Mouse (Mus musculus) frontal cortex, postnatal 25 days (tissue): ENCODE results near the gene Nr4a1.
A peak's percentile ranks its signal among the peaks of the same experiment; 100 is the strongest.

ENCODE experiments used
- DNase-seq, 2 experiments: peaks; one replicate each; pipeline ENCODE4 v3.0.0; 2022; ENCODE audit warnings: low spot score in 2 of 2

Nr4a1 gene

GRCm38 (mm10) chr15:101312006-101312405 is 57.9 kb downstream of the Nr4a1 start:
- no peak for DNase-seq

DNA sequence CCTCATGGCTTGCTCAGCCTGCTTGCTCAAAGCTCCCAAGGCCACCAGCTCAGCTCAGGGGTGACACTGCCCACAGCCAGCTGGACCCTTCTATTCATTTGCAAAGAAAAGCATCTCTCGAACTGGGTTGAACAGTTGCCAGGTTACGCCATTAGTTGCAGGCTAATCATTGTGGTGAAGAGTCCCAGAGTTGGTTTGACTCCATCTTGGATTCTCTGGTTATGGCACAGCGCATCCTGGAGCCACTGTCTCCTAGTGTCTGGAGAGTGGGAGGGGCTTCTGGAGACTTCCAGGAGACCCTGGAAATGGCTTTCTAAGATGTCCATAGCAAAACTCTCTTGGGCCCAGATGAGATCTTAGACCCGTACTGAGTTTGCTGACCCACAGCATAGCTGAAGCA is 61.3 kb downstream of the Nr4a1 start:
- DNase-seq: no peak

DNA sequence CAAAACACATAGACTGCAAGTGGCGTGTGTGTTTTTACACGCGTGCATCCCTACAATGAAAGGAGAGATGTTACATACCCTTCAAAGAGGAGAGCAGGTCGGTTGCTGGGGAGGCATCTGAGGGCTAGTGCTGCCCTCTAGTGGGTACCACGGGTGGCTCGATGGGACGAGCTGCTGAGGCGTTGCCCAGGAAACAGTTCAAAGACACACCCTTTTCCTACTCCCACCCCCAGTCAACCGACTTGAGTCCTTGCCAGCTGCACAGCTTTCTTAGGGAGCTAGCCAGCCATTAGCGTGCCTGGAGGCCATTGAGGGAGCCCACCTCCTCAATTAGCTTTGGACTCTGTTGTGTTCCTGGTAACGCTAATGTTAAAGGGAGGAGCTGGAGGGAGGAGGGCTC is 61.8 kb downstream of the Nr4a1 start:
- peak; percentile 89 to 90 for DNase-seq

GRCm38 (mm10) chr15:101316279-101316912 is 62.3 kb downstream of the Nr4a1 start:
- no peak for DNase-seq

GRCm38 (mm10) chr15:101316913-101317813 is 63.1 kb downstream of the Nr4a1 start:
- DNase-seq: no peak

DNA sequence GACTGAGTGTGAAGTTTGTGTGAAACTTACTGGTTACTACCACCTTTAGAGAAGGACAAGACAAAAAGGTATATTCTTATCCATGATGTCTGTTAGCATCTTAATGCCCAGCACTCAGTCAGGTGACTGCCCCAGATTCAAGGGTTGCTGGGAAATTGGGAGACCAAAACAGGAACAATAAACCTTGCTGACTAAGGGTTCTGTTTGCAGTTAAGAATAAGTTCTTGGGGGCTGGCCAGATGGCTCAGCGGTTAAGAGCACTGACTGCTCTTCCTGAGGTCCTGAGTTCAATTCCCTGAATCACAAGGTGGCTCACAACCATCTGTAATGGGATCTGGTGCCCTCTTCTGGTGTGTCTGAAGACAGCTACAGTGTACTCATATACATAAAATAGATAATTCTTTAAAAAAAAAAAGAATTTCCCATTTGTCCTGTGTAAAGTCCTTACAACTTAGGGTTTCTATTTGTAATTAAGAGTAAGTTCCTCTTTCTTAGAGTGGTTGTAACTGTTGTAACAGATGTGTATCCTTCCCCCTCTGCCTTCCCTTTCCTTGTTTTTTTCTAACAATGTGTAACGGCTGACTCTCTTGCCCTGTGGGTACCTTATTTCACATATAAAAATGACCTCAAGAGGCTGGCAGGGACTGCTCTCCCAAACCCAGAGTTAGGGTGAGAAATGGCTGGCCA is 63.9 kb downstream of the Nr4a1 start:
- no peak for DNase-seq

DNA sequence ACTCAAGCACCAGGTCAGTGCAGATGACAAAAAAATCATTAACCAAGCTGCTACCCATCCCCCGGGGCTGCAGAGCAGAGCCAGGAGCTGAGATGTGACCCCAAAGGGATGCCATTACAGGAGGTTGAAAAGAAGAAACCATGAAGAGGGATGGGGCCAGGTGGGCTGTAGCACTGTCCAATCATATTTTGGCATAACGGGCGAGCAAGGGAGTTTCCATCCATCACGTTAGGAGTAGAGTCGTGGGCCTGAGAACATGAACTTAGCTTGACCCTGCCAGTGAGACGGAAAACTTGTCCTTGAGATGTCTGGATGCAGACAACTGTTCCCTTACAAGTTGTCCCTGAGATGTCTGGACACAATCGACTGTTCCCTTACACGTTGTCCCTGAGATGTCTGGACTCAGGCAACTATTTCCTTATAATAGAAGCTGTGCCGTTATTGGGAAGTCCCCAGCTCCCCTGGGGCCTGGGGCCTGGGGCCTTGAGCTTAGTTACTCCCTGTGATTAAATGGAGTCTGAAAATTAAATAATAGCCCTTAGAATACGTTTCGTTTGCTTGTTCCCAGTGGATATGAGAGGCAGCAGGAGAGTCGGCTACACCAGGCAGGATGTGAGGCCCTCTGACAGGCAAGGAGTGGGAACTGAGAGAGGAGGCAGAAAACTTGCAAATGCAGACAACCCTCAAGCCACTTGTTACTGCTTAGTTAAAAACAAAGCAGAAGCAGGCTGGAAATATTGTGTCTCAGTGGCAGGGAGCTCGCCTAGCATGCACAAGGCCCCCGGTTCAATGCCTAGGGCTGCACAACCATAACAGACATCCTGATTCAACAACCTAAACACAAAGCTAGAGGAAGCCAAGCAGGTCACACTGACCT is 65.1 kb downstream of the Nr4a1 start:
- no peak for DNase-seq

- DNase-seq: no peak
Measured at GRCm38 (mm10) chr15:101320010-101320617, 66.0 kb downstream of the Nr4a1 start.

DNA sequence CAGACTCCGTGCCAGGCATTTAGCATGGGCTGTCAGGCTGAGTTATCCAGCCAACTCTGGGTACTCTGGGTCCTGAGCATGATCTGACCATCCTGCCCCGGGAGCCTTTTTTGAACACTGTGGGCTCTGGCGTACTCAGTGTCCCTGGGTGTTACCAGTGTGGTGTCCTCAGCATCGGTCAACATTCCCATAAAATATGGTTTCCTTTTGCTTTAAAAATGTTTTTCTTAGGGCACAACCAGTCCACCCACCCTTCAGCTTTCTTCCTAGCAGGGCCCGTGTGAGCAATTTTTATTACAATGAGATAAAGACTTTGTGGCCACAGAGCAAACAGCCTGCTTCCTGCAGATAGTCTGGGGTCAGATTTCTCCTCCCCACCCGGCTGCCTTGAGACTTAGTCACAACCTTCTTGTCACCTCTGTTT is 66.6 kb downstream of the Nr4a1 start:
- DNase-seq: no peak

DNA sequence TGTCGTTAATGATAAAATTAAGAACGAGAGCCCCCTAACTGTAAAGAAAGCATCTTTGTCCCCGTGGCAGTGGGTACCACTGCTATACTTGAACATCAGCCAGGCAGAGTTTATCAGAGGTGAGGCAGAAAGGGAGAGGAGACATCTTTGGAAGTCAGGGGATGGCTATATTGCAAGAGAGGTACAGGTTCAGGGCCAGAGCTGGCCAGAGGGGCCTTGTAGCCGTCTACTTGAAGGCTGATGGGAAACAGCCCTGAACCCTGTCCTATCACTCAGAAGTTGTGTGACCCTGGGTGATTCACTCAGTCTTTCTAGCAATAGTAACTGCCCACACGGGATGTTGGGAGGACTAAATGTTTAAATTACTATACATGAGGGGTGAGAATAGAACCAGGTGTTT is 67.1 kb downstream of the Nr4a1 start:
- no peak for DNase-seq

- DNase-seq: no peak
Measured at GRCm38 (mm10) chr15:101322106-101322505, 68.0 kb downstream of the Nr4a1 start.

DNA sequence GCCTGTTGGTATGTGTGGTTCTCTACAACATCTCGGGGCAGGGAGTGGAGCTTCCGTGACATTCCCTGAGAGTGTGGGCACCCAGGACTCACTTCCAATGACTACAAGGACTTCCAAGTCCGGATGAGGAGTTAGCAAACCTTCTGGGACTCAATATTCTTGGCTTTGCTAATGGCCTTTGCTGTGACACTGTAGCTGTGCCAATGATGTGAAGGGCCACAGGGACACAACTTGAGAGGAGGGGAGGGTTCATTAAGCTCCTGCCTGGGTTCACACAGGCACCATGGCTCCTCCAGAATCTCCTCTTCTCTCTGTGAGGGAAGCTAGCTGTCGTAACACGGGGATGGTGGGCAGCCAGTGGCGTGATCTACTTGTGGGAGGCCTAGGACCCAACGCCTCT is 68.6 kb downstream of the Nr4a1 start:
- no peak for DNase-seq

- DNase-seq: no peak
Measured at GRCm38 (mm10) chr15:101323511-101323910, 69.4 kb downstream of the Nr4a1 start.
